Mouse (Mus musculus): ENCODE measurements around the gene Angptl7. TPM values are rescaled to one million over a fixed set of nuclear protein-coding genes. Genes with fewer than 3 reads are reported as not detected.

The Angptl7 gene
- total and polyA plus RNA-seq, 2 experiments from 2014 or later = 4.9 to 8.9 TPM

- no peak overlapping the region for H3K9ac ChIP-seq (replicated peaks; ENCODE audit: low read depth, low read length)
- no peaks in the 10 kb centered on the region for H3K4me1 ChIP-seq (ENCODE audit: control insufficient read depth, insufficient read depth)
- H3K4me3 ChIP-seq (ENCODE audit: low read depth, low read length) = no peak overlapping the region
- TF ChIP-seq CTCF (IDR thresholded peaks at IDR 0.05; ENCODE audit: low read depth) (no peak), EP300 (IDR thresholded peaks at IDR 0.05; ENCODE audit: low read depth) (no peak)
- no peak overlapping the region for H3K27ac ChIP-seq (ENCODE audit: low read depth)
- ATAC-seq (ENCODE audit: insufficient read depth, low read depth) (no peak), DNase-seq (ENCODE audit: low spot score) (no peak)
- H3K36me3 ChIP-seq (replicated peaks; ENCODE audit: control insufficient read depth, insufficient read depth, low read length) = peaks cover 95% of the 10 kb centered on the region
- no peaks in the 10 kb centered on the region for H3K27me3 ChIP-seq (ENCODE audit: control insufficient read depth, insufficient read depth, low read length)
- WGBS = 93% methylated on average over 2 of the region's 2 CpGs
- no peak overlapping the region for H3K4me2 ChIP-seq (ENCODE audit: low read depth, low read length)
- H3K9me3 ChIP-seq (replicated peaks; ENCODE audit: control insufficient read depth, low read length) = no peaks in the 10 kb centered on the region
These were observed 20.0 kb downstream of the Angptl7 start for GRCm38 (mm10) chr4:148480245-148480644.

DNA sequence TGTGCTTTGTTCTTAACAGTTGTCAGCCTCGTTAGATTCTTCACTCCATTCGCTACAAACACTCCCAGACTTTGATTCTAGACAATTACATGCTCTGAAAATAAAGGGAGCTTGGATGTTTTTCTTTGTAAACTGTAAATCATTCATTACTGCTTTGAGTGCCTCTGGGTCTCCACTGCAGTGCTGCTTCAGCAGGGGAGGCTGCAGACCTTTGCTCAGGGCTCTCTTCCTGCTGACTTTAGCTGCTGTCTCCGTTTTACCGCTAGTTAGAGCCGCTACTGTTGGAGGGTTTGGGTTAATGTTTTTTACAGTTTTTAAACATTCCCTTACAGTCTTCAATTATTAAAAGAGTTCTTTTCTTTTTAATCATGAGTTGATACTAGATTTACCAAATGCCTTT is 26.8 kb downstream of the Angptl7 start:
- H3K9me3 ChIP-seq (replicated peaks; ENCODE audit: control insufficient read depth, low read length) = no peaks in the 10 kb centered on the region
- 90% methylated on average over 5 of the region's 5 CpGs for WGBS
- no peak overlapping the region for H3K4me2 ChIP-seq (ENCODE audit: low read depth, low read length)
- no peak overlapping the region for H3K9ac ChIP-seq (replicated peaks; ENCODE audit: low read depth, low read length)
- no peak overlapping the region for H3K27ac ChIP-seq (ENCODE audit: low read depth)
- DNase-seq (ENCODE audit: low spot score) (no peak), ATAC-seq (ENCODE audit: insufficient read depth, low read depth) (no peak)
- no peak overlapping the region for H3K4me3 ChIP-seq (ENCODE audit: low read depth, low read length)
- peaks cover 91% of the 10 kb centered on the region for H3K36me3 ChIP-seq (replicated peaks; ENCODE audit: control insufficient read depth, insufficient read depth, low read length)
- no peaks in the 10 kb centered on the region for H3K27me3 ChIP-seq (ENCODE audit: control insufficient read depth, insufficient read depth, low read length)
- H3K4me1 ChIP-seq (ENCODE audit: control insufficient read depth, insufficient read depth) = no peaks in the 10 kb centered on the region
- TF ChIP-seq EP300 (IDR thresholded peaks at IDR 0.05; ENCODE audit: low read depth) (no peak), CTCF (IDR thresholded peaks at IDR 0.05; ENCODE audit: low read depth) (no peak)

GRCm38 (mm10) chr4:148472436-148473174 is 27.7 kb downstream of the Angptl7 start:
- Histone ChIP-seq H3K4me3 (ENCODE audit: low read depth, low read length) (no peak overlapping the region), H3K36me3 (replicated peaks; ENCODE audit: control insufficient read depth, insufficient read depth, low read length) (peaks cover 93% of the 10 kb centered on the region), H3K9me3 (replicated peaks; ENCODE audit: control insufficient read depth, low read length) (no peaks in the 10 kb centered on the region), H3K9ac (replicated peaks; ENCODE audit: low read depth, low read length) (no peak overlapping the region), H3K27me3 (ENCODE audit: control insufficient read depth, insufficient read depth, low read length) (no peaks in the 10 kb centered on the region), H3K27ac (ENCODE audit: low read depth) (no peak overlapping the region), H3K4me1 (ENCODE audit: control insufficient read depth, insufficient read depth) (no peaks in the 10 kb centered on the region), H3K4me2 (ENCODE audit: low read depth, low read length) (no peak overlapping the region)
- ATAC-seq (ENCODE audit: insufficient read depth, low read depth) (no peak), DNase-seq (ENCODE audit: low spot score) (no peak)
- 91% methylated on average over 8 of the region's 8 CpGs for WGBS
- TF ChIP-seq EP300 (IDR thresholded peaks at IDR 0.05; ENCODE audit: low read depth) (no peak), CTCF (IDR thresholded peaks at IDR 0.05; ENCODE audit: low read depth) (no peak)

DNA sequence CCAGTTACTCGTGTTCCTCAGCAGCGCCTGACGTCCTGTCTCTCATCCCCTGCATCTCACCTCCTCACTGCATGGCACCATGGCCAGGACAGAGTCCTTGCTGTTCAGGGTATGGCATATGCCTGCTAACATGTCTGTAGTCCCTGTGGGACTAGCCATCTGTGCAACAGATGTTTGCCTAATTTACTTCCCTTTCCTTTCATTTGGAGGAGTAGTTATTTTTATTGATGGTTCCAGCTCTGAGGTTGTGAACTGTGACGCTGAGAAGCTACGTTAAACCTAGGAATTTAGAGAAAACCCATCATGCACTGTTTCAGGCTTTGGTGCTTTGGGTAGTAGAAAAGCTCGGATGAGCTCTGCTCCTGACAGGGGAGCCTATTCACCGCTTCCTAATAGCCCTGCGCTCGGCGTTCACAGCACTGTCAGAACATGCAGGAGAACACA is 28.9 kb downstream of the Angptl7 start:
- no peaks in the 10 kb centered on the region for H3K4me1 ChIP-seq (ENCODE audit: control insufficient read depth, insufficient read depth)
- no peaks in the 10 kb centered on the region for H3K27me3 ChIP-seq (ENCODE audit: control insufficient read depth, insufficient read depth, low read length)
- H3K36me3 ChIP-seq (replicated peaks; ENCODE audit: control insufficient read depth, insufficient read depth, low read length) = peaks cover 91% of the 10 kb centered on the region
- no peaks in the 10 kb centered on the region for H3K9me3 ChIP-seq (replicated peaks; ENCODE audit: control insufficient read depth, low read length)
- no peak overlapping the region for H3K4me3 ChIP-seq (ENCODE audit: low read depth, low read length)
- ATAC-seq (ENCODE audit: insufficient read depth, low read depth) (no peak), DNase-seq (ENCODE audit: low spot score) (no peak)
- WGBS = 89% methylated on average over 10 of the region's 10 CpGs
- H3K9ac ChIP-seq (replicated peaks; ENCODE audit: low read depth, low read length) = no peak overlapping the region
- no peak overlapping the region for H3K27ac ChIP-seq (ENCODE audit: low read depth)
- TF ChIP-seq CTCF (IDR thresholded peaks at IDR 0.05; ENCODE audit: low read depth) (no peak), EP300 (IDR thresholded peaks at IDR 0.05; ENCODE audit: low read depth) (no peak)
- no peak overlapping the region for H3K4me2 ChIP-seq (ENCODE audit: low read depth, low read length)

- ATAC-seq (ENCODE audit: insufficient read depth, low read depth) (no peak), DNase-seq (ENCODE audit: low spot score) (no peak)
- H3K4me1 ChIP-seq (ENCODE audit: control insufficient read depth, insufficient read depth) = no peaks in the 10 kb centered on the region
- H3K27ac ChIP-seq (ENCODE audit: low read depth) = 0 out of 2 replicates have a peak overlapping the region, but pooled peaks have one; percentile 51
- WGBS = 85% methylated on average over 11 of the region's 11 CpGs
- H3K27me3 ChIP-seq (ENCODE audit: control insufficient read depth, insufficient read depth, low read length) = no peaks in the 10 kb centered on the region
- H3K4me3 ChIP-seq (ENCODE audit: low read depth, low read length) = no peak overlapping the region
- H3K9me3 ChIP-seq (replicated peaks; ENCODE audit: control insufficient read depth, low read length) = no peaks in the 10 kb centered on the region
- H3K9ac ChIP-seq (replicated peaks; ENCODE audit: low read depth, low read length) = no peak overlapping the region
- TF ChIP-seq CTCF (IDR thresholded peaks at IDR 0.05; ENCODE audit: low read depth) (no peak), EP300 (IDR thresholded peaks at IDR 0.05; ENCODE audit: low read depth) (no peak)
- peaks cover 90% of the 10 kb centered on the region for H3K36me3 ChIP-seq (replicated peaks; ENCODE audit: control insufficient read depth, insufficient read depth, low read length)
- no peak overlapping the region for H3K4me2 ChIP-seq (ENCODE audit: low read depth, low read length)
These were observed 30.6 kb downstream of the Angptl7 start for GRCm38 (mm10) chr4:148469487-148470252.

All from heart, postnatal 0 days (tissue).